Mouse (Mus musculus): ENCODE measurements at regions not wholly inside any gene's neighbourhood (a gene's known extent, or its start where the extent isn't known, plus 50 kb on each side); places are given as distances from the start of the nearest gene placed in this dataset.

- TF ChIP-seq CTCF (IDR thresholded peaks at IDR 0.05; ENCODE audit: low read depth) = no peak
- TF ChIP-seq EP300 (IDR thresholded peaks at IDR 0.05; ENCODE audit: low read depth) = no peak
Measured at GRCm38 (mm10) chr8:51032386-51032785, 2188.6 kb upstream of the Tenm3 start.
